9 mouse cellular contexts compared by ENCODE assay signal in genomic region chr11:113296162-113296561, GRCm38 (mm10).
DNase-seq lines count a peak whose midpoint lies in the region; ATAC-seq lines count a peak whose summit lies in the region.
"Had no signal": no experiment of that assay in that cellular context is flagged by ENCODE, and none has a peak within 500 bp of the region (broad histone marks: within the 10 kb centered on the region; RNA-seq: fewer than 3 reads in every experiment).

No protein-coding gene starts in this region.

- WGBS in limb, embryonic 13.5 days = 31% methylated on average over 7 of the region's 7 CpGs

- no peak overlapping the region for H3K4me3 ChIP-seq in limb, embryonic 13.5 days
- H3K4me3 ChIP-seq: neural tube, embryonic 12.5 days had no signal

- H3K9me3 ChIP-seq in limb, embryonic 13.5 days = no peaks in the 10 kb centered on the region
- H3K9me3 ChIP-seq: neural tube, embryonic 12.5 days had no signal

- no peaks in the 10 kb centered on the region for H3K36me3 ChIP-seq in limb, embryonic 13.5 days
- H3K36me3 ChIP-seq: neural tube, embryonic 12.5 days had no signal

- DNase-seq in kidney, adult 9 months = peak; percentile 53
- DNase-seq in kidney, adult 11 months = no peak
- peak; percentile 49 for DNase-seq in adipocyte (ENCODE audit: low spot score)
- peak; percentile 90 for DNase-seq in embryo, embryonic 10 days (ENCODE audit: low spot score)
- DNase-seq in retina, adult 2 months (ENCODE audit: low read depth, low spot score) = peak; percentile 18
- peak; percentile 49 to 68 for DNase-seq in urinary bladder, postnatal 36 days (ENCODE audit: low spot score in 2 of 2)

- H3K4me2 ChIP-seq in limb, embryonic 13.5 days (replicated peaks) = peak overlapping the region; percentile 38
- H3K4me2 ChIP-seq: neural tube, embryonic 12.5 days had no signal

- no peak overlapping the region for H3K27ac ChIP-seq in limb, embryonic 13.5 days
- H3K27ac ChIP-seq: neural tube, embryonic 12.5 days had no signal

- ATAC-seq in granulocyte monocyte progenitor cell, adult 5-6 weeks (replicated peaks; ENCODE audit: poor library complexity, severe bottlenecking) = peak; percentile 47; the same call in 1 of the 2 replicates
- no peak for ATAC-seq in limb, embryonic 13.5 days (ENCODE audit: low FRiP score, low read depth)

- peaks cover 61% of the 10 kb centered on the region for H3K4me1 ChIP-seq in limb, embryonic 13.5 days

- H3K27me3 ChIP-seq in limb, embryonic 13.5 days = no peaks in the 10 kb centered on the region; the same call in 1 of the 2 replicates
- H3K27me3 ChIP-seq: neural tube, embryonic 12.5 days had no signal

- 0 out of 2 replicates have a peak overlapping the region, but pooled peaks have one; percentile 13 for H3K9ac ChIP-seq in limb, embryonic 13.5 days
- H3K9ac ChIP-seq: neural tube, embryonic 12.5 days had no signal
